Mouse (Mus musculus) bone marrow, adult 2 months (tissue): Measurements from ENCODE around the gene Fbln5. TPM values are rescaled to one million over a fixed set of nuclear protein-coding genes. Genes with fewer than 3 reads are reported as not detected.

Source experiments
- H3K27ac ChIP-seq: fragments of 200-500 bp; 2 replicates; pipeline ENCODE4 v1.5.1; 2012; ENCODE audit warnings: low read depth, mild to moderate bottlenecking, control low read depth, inconsistent platforms, low read length; ENCODE audit not compliant: control insufficient read depth, poor library complexity, insufficient read depth
- H3K4me1 ChIP-seq: fragments of 200-500 bp; 2 replicates; pipeline ENCODE4 v1.6.1; 2011; ENCODE audit warnings: low read length; ENCODE audit not compliant: control insufficient read depth, insufficient read depth
- H3K4me3 ChIP-seq: fragments of 200-500 bp; replicated peaks from 2 replicates; pipeline ENCODE3; 2011; ENCODE audit warnings: mild to moderate bottlenecking, low read depth, low read length, control low read depth; ENCODE audit not compliant: control insufficient read depth
- CTCF ChIP-seq: fragments of 200-500 bp; IDR thresholded peaks from 2 replicates; pipeline ENCODE4 v1.5.1; 2011; ENCODE audit warnings: low read length, control low read depth; ENCODE audit not compliant: control insufficient read depth, insufficient read depth
- POLR2A ChIP-seq: fragments of 200-500 bp; IDR thresholded peaks from 2 replicates; pipeline ENCODE4 v1.6.1; 2011; ENCODE audit warnings: low read depth, mild to moderate bottlenecking, control low read depth, low read length, borderline replicate concordance; ENCODE audit not compliant: control insufficient read depth
- WGBS: fragments of 180-500 bp; shearing (Covaris S2); methylation state at CpG from one replicate; pipeline ENCODE4 v1.1.7; 2018; 5-methylcytosine and 5-hydroxymethylcytosine counted together
- polyA plus RNA-seq: library from polyadenylated mRNA; stranded (reverse); fragments of >200 nt; gene quantifications from 2 replicates; pipeline ENCODE4 v1.2.4, GENCODE M21; 2011; ENCODE audit warnings: low replicate concordance; ENCODE audit not compliant: missing spikeins, insufficient read depth, insufficient read length

Fbln5 gene
- polyA plus RNA-seq, 1 experiment: 19.7 TPM

- Histone ChIP-seq H3K27ac (no peak overlapping the region), H3K4me3 (no peak overlapping the region), H3K4me1 (no peaks in the 10 kb centered on the region)
- TF ChIP-seq CTCF (no peak), POLR2A (no peak)
- 72% methylated on average over 7 of the region's 7 CpGs for WGBS
Observed at GRCm38 (mm10) chr12:101798189-101798922, 20.5 kb downstream of the Fbln5 start.

DNA sequence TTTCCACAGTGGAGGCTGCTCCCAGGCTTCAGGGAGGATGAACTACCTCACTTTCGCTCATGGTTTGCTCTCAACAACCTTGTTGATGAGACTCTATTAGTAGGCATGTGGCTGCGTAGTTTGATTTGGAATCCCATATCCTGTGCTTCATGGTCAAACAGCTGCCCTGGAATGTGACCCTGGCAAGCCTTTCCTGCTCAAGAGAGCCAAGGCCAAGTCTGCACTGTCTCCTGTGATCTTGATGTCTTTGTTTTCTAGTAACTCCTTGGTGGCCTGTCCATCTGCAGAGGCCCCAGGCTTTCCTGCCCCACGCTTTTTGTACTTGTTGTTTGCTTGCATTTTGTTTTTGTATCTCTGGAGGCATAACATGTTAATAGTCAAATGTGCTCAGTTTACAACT, 24.4 kb downstream of the Fbln5 start:
- WGBS: 83% methylated on average over 3 of the region's 3 CpGs
- no peak overlapping the region for H3K27ac ChIP-seq

DNA sequence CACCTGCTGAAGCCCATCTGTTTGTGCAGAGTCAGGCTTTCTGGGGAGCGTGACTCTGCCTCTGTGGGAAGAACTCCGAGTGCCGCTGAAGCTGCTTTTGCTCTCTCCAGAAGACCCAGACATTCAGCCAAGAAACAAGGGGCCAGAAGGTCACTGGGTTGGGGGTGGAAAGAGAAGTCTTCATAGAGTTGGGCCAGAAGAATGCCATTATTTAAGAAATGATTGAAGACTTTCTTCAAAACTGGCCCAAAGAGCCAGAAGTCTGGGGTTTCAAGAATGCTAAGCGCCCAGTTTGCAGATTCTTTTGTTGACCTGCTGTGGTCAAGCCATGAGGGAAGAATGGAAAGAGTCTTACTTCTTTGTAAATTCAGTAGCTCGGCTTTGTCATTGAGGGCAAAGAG, 25.6 kb downstream of the Fbln5 start:
- Histone ChIP-seq H3K4me3 (no peak overlapping the region), H3K4me1 (no peaks in the 10 kb centered on the region), H3K27ac (no peak overlapping the region)
- 78% methylated on average over 5 of the region's 5 CpGs for WGBS
- TF ChIP-seq POLR2A (no peak), CTCF (no peak)

More for the DNA sequence above, 24.4 kb downstream of the Fbln5 start:
- Histone ChIP-seq H3K4me3 (no peak overlapping the region), H3K4me1 (no peaks in the 10 kb centered on the region)
- TF ChIP-seq CTCF (no peak), POLR2A (no peak)

- TF ChIP-seq CTCF (no peak), POLR2A (no peak)
- no peak overlapping the region for H3K4me3 ChIP-seq
- H3K27ac ChIP-seq: no peak overlapping the region
- no peaks in the 10 kb centered on the region for H3K4me1 ChIP-seq
- 77% methylated on average over 4 of the region's 4 CpGs for WGBS
Observed at GRCm38 (mm10) chr12:101792684-101793083, 26.2 kb downstream of the Fbln5 start.

- Histone ChIP-seq H3K4me1 (no peaks in the 10 kb centered on the region), H3K4me3 (no peak overlapping the region), H3K27ac (no peak overlapping the region)
- WGBS: 74% methylated on average over 3 of the region's 3 CpGs
- TF ChIP-seq CTCF (no peak), POLR2A (no peak)
Observed at GRCm38 (mm10) chr12:101789767-101790166, 29.1 kb downstream of the Fbln5 start.

- WGBS: 68% methylated on average over 3 of the region's 3 CpGs
- Histone ChIP-seq H3K27ac (no peak overlapping the region), H3K4me1 (no peaks in the 10 kb centered on the region), H3K4me3 (no peak overlapping the region)
- TF ChIP-seq CTCF: no peak
- TF ChIP-seq POLR2A: no peak
Observed at GRCm38 (mm10) chr12:101789250-101789649, 29.6 kb downstream of the Fbln5 start.

DNA sequence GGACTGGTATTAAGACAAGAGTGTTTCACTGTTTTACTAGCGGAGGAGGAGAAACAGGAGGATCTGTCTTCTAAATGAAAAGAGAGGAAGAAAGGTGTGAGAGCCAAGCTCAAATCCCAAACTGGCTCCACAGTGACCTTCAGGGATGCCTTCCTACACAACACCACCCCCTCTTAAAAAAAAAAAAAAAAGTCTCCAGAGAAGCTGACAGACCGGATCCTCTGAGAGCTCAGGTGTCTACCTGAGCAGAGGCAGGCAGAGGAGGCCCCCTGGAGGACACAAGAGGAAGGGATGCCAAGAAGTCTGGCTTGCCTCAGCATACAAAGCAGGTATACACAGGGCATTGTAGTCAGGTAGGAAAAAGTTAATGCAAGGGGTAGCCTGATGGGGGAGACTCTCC, 36.1 kb downstream of the Fbln5 start:
- TF ChIP-seq POLR2A: no peak
- no peak for TF ChIP-seq CTCF
- Histone ChIP-seq H3K27ac (no peak overlapping the region), H3K4me3 (no peak overlapping the region), H3K4me1 (no peaks in the 10 kb centered on the region)
- 57% methylated on average over 2 of the region's 2 CpGs for WGBS

GRCm38 (mm10) chr12:101780915-101781314, 37.9 kb downstream of the Fbln5 start:
- H3K27ac ChIP-seq: no peak overlapping the region
- no peak for TF ChIP-seq POLR2A
- no peak for TF ChIP-seq CTCF
- no peaks in the 10 kb centered on the region for H3K4me1 ChIP-seq
- WGBS: 73% methylated on average over 5 of the region's 5 CpGs
- no peak overlapping the region for H3K4me3 ChIP-seq

- 56% methylated on average over 9 of the region's 9 CpGs for WGBS
- TF ChIP-seq CTCF (no peak), POLR2A (no peak)
- no peak overlapping the region for H3K4me3 ChIP-seq
- H3K27ac ChIP-seq: no peak overlapping the region
- no peaks in the 10 kb centered on the region for H3K4me1 ChIP-seq
Observed at GRCm38 (mm10) chr12:101777613-101778325, 41.1 kb downstream of the Fbln5 start.
